In genomic region chr13:14142294-14142966, GRCm38 (mm10) we compare ENCODE assay signal across 11 mouse cellular contexts.
DNase-seq lines count a peak whose midpoint lies in the region; ATAC-seq and TF ChIP-seq lines count a peak whose summit lies in the region.
"Had no signal": no experiment of that assay in that cellular context is flagged by ENCODE, and none has a peak within 500 bp of the region (broad histone marks: within the 10 kb centered on the region; RNA-seq: fewer than 3 reads in every experiment).

No protein-coding gene starts in this region.

- no peaks in the 10 kb centered on the region for H3K4me1 ChIP-seq in hindbrain, postnatal 0 days (ENCODE audit: insufficient read depth, low read length)
- no peaks in the 10 kb centered on the region for H3K4me1 ChIP-seq in hindbrain, embryonic 13.5 days (replicated peaks)
- peaks cover 14% of the 10 kb centered on the region for H3K4me1 ChIP-seq in G1E (ENCODE audit: insufficient read depth, low read depth, low read length)
- no peaks in the 10 kb centered on the region for H3K4me1 ChIP-seq in liver, postnatal 0 days (ENCODE audit: insufficient read depth)

- no peak for TF ChIP-seq CTCF in hindbrain, postnatal 0 days (IDR thresholded peaks at IDR 0.05; ENCODE audit: low read depth)
- no peak for TF ChIP-seq CTCF in G1E (IDR thresholded peaks at IDR 0.05; ENCODE audit: low read depth, low read length)
- TF ChIP-seq CTCF in liver, postnatal 0 days (IDR thresholded peaks at IDR 0.05; ENCODE audit: low read depth): peak; percentile 68

- no peaks in the 10 kb centered on the region for H3K27me3 ChIP-seq in hindbrain, postnatal 0 days (ENCODE audit: insufficient read depth, low read length)
- H3K27me3 ChIP-seq in hindbrain, embryonic 13.5 days: no peaks in the 10 kb centered on the region
- no peaks in the 10 kb centered on the region for H3K27me3 ChIP-seq in G1E (ENCODE audit: insufficient read depth, low read length)
- no peaks in the 10 kb centered on the region for H3K27me3 ChIP-seq in liver, postnatal 0 days (ENCODE audit: insufficient read depth, low read length)
- H3K27me3 ChIP-seq: Patski had no signal

- no peak for ATAC-seq in hindbrain, postnatal 0 days
- ATAC-seq in hindbrain, embryonic 13.5 days (ENCODE audit: low FRiP score): no peak
- ATAC-seq in G1E (ENCODE audit: extremely low read depth, insufficient number of reproducible peaks, low FRiP score, poor library complexity, severe bottlenecking): peak; percentile 86
- peak; percentile 95 for ATAC-seq in liver, postnatal 0 days
- ATAC-seq: Patski had no signal

- H3K36me3 ChIP-seq in hindbrain, postnatal 0 days (ENCODE audit: insufficient read depth, low read length): peaks cover 3% of the 10 kb centered on the region; the same call in 1 of the 2 replicates
- H3K36me3 ChIP-seq in hindbrain, embryonic 13.5 days: peaks cover 11% of the 10 kb centered on the region
- peaks cover 37% of the 10 kb centered on the region for H3K36me3 ChIP-seq in G1E (replicated peaks)
- H3K36me3 ChIP-seq in liver, postnatal 0 days (replicated peaks; ENCODE audit: insufficient read depth, low read length): 0 out of 2 replicates have a peak, but pooled peaks cover 3% of the 10 kb centered on the region

- WGBS in hindbrain, postnatal 0 days: 95% methylated on average over 2 of the region's 2 CpGs
- WGBS in hindbrain, embryonic 13.5 days: 94% methylated on average over 2 of the region's 2 CpGs
- 55% methylated on average over 2 of the region's 2 CpGs for WGBS in liver, postnatal 0 days (ENCODE audit: insufficient replicate concordance)

- no peak overlapping the region for H3K4me2 ChIP-seq in hindbrain, postnatal 0 days (ENCODE audit: low read depth, low read length)
- no peak overlapping the region for H3K4me2 ChIP-seq in hindbrain, embryonic 13.5 days
- no peak overlapping the region for H3K4me2 ChIP-seq in liver, postnatal 0 days (ENCODE audit: low read depth, low read length)

- no peaks in the 10 kb centered on the region for H3K9me3 ChIP-seq in hindbrain, postnatal 0 days (ENCODE audit: low read length)
- no peaks in the 10 kb centered on the region for H3K9me3 ChIP-seq in hindbrain, embryonic 13.5 days
- H3K9me3 ChIP-seq in G1E (replicated peaks): no peaks in the 10 kb centered on the region
- no peaks in the 10 kb centered on the region for H3K9me3 ChIP-seq in liver, postnatal 0 days (ENCODE audit: low read length)

- H3K4me3 ChIP-seq in hindbrain, postnatal 0 days (ENCODE audit: low read length): no peak overlapping the region
- no peak overlapping the region for H3K4me3 ChIP-seq in hindbrain, embryonic 13.5 days
- no peak overlapping the region for H3K4me3 ChIP-seq in G1E (ENCODE audit: low read depth, low read length)
- no peak overlapping the region for H3K4me3 ChIP-seq in liver, postnatal 0 days (ENCODE audit: low read depth, low read length)
- H3K4me3 ChIP-seq: left cerebral cortex, adult 2 months had no signal

- H3K27ac ChIP-seq in hindbrain, postnatal 0 days: no peak overlapping the region
- no peak overlapping the region for H3K27ac ChIP-seq in hindbrain, embryonic 13.5 days
- H3K27ac ChIP-seq in liver, postnatal 0 days (ENCODE audit: low read depth): no peak overlapping the region
- H3K27ac ChIP-seq: left cerebral cortex, adult 2 months; macrophage had no signal

- DNase-seq in hindbrain, postnatal 0 days (ENCODE audit: low spot score): peak; percentile 4
- DNase-seq in G1E (ENCODE audit: low spot score) (no peak), adipocyte (ENCODE audit: low spot score) (no peak), MN1 (ENCODE audit: low spot score) (no peak)
- DNase-seq in c-Kit-positive CD71-negative TER-119-negative erythroid progenitor cells, embryonic 14.5 days (ENCODE audit: low read depth): peak; percentile 24
- DNase-seq in liver, postnatal 0 days: peak; percentile 18
- DNase-seq in left cerebral cortex, adult 18-20 months (ENCODE audit: low spot score in 2 of 2): no peak

- TF ChIP-seq EP300 in liver, postnatal 0 days (IDR thresholded peaks at IDR 0.05; ENCODE audit: low read depth): peak; percentile 85

- H3K9ac ChIP-seq in hindbrain, postnatal 0 days (replicated peaks; ENCODE audit: low read length): no peak overlapping the region
- H3K9ac ChIP-seq in hindbrain, embryonic 13.5 days: no peak overlapping the region
- no peak overlapping the region for H3K9ac ChIP-seq in liver, postnatal 0 days (replicated peaks)

Comparison
In these comparisons a context has a peak if more than half of its experiments do, and no peak if none do; other contexts are left out.
1. ATAC-seq: peak in G1E (single experiment) and liver, postnatal 0 days (single experiment); none in hindbrain, postnatal 0 days (single experiment) and hindbrain, embryonic 13.5 days (single experiment).
2. DNase-seq: peak in hindbrain, postnatal 0 days (single experiment), c-Kit-positive CD71-negative TER-119-negative erythroid progenitor cells, embryonic 14.5 days (single experiment) and liver, postnatal 0 days (single experiment); none in G1E (single experiment), left cerebral cortex, adult 18-20 months (0 of 2), adipocyte (single experiment) and MN1 (single experiment).